Mouse (Mus musculus) liver, embryonic 14.5 days (tissue): ENCODE measurements around the gene Klk15.

Source experiments
- CTCF ChIP-seq: IDR thresholded peaks from 2 replicates; pipeline ENCODE4 v1.5.1; 2016; ENCODE audit warnings: antibody characterized with exemption, low read depth, control low read depth
- EP300 ChIP-seq: IDR thresholded peaks from 2 replicates; pipeline ENCODE4 v1.6.1; 2016; ENCODE audit warnings: antibody characterized with exemption, low read depth

DNA sequence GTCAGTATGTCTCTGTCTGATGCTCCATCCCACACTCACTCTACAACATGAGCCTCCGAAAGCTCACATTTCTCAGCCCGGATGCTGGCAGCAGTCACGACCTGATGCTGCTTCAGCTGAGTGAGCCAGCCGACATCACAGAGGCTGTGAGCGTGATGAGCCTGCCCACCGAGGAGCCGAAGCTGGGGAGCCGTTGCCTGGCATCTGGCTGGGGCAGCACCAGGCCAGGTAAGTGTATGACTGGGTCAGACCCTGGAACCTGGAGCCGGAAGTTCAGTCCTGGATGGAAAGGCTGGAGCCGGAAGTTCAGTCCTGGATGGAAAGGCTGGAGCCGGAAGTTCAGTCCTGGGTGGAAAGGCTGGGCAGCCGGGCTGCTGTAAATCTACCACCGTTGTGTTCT lies 15.1 kb upstream of the Klk15 start:
- TF ChIP-seq CTCF (no peak), EP300 (no peak)
